Mouse (Mus musculus) ES-Bruce4 (cell line): ENCODE results near the gene Selenoi.

Experiments used
- CTCF ChIP-seq: IDR thresholded peaks from one replicate; pipeline ENCODE4 v1.8.1; 2011; ENCODE audit warnings: low read depth, low read length
- POLR2A ChIP-seq: IDR thresholded peaks from one replicate; pipeline ENCODE4 v1.8.1; 2011; ENCODE audit warnings: low read length; ENCODE audit not compliant: insufficient read depth

DNA sequence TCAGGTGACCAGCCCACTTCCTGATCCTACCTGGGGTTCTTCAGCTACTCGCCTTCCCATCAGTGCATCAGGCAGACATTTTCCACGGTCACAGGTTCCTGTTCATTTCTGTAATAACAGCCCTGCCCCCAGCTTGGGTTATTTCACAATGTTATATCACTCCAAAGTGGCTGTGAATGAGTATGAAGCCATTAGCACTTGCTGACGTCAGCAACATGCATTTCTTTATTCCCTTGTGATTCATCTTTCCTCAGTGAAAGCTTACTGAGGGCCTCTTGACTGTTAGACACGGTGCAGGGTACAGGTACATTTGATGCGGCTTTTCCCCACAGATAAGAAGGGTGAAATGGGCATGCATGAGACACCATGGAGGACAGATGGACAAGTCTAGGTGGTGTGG is 16.4 kb upstream of the Selenoi start:
- TF ChIP-seq CTCF (no peak), POLR2A (no peak)
